Mouse (Mus musculus): Measurements from ENCODE around the gene Slain1. TPM values are rescaled to one million over a fixed set of nuclear protein-coding genes. Genes with fewer than 3 reads are reported as not detected.
A peak's percentile ranks its signal among the peaks of the same experiment; 100 is the strongest.

Gene Slain1
- 3.6 and 4.5 TPM in 2 replicates for polyA plus RNA-seq (2016; fragmentation: Nextera tagmentation; extraction: Ambion mirVana)

GRCm38 (mm10) chr14:103649896-103650334 lies at the start of gene Slain1:
Slain1 (plus strand) TSS chr14:103650228.
- Histone ChIP-seq H3K27me3 (peaks cover 25% of the 10 kb centered on the region), H3K9ac (peak within 1 kb of the TSS; percentile 68), H3K4me1 (peaks cover 3% of the 10 kb centered on the region; the same call in 1 of the 2 replicates), H3K4me2 (replicated peaks) (peak within 1 kb of the TSS; percentile 100), H3K36me3 (no peaks in the 10 kb centered on the region), H3K4me3 (peak within 1 kb of the TSS; percentile 75), H3K9me3 (no peaks in the 10 kb centered on the region), H3K27ac (peak within 1 kb of the TSS; percentile 75)
- ATAC-seq (ENCODE audit: insufficient number of reproducible peaks, insufficient read depth, low FRiP score, low TSS enrichment): peak; percentile 97
- under 1% methylated on average over 32 of the region's 32 CpGs for WGBS

- Histone ChIP-seq H3K27me3 (no peaks in the 10 kb centered on the region), H3K27ac (no peak overlapping the region), H3K9ac (no peak overlapping the region), H3K4me3 (no peak overlapping the region), H3K4me2 (replicated peaks) (no peak overlapping the region), H3K9me3 (no peaks in the 10 kb centered on the region), H3K36me3 (no peaks in the 10 kb centered on the region), H3K4me1 (no peaks in the 10 kb centered on the region)
- WGBS: 81% methylated on average over 8 of the region's 8 CpGs
- no peak for ATAC-seq (ENCODE audit: insufficient number of reproducible peaks, insufficient read depth, low FRiP score, low TSS enrichment)
Observed at GRCm38 (mm10) chr14:103608063-103608462, 42.0 kb upstream of the Slain1 start.

GRCm38 (mm10) chr14:103613573-103614271 lies 36.3 kb upstream of the Slain1 start:
- Histone ChIP-seq H3K4me1 (no peaks in the 10 kb centered on the region), H3K27ac (no peak overlapping the region), H3K4me3 (no peak overlapping the region), H3K9me3 (no peaks in the 10 kb centered on the region), H3K4me2 (replicated peaks) (no peak overlapping the region), H3K27me3 (no peaks in the 10 kb centered on the region), H3K9ac (no peak overlapping the region), H3K36me3 (no peaks in the 10 kb centered on the region)
- WGBS: 81% methylated on average over 6 of the region's 6 CpGs
- ATAC-seq (ENCODE audit: insufficient number of reproducible peaks, insufficient read depth, low FRiP score, low TSS enrichment): no peak

- H3K4me1 ChIP-seq: no peaks in the 10 kb centered on the region
- H3K27ac ChIP-seq: no peak overlapping the region
- ATAC-seq (ENCODE audit: insufficient number of reproducible peaks, insufficient read depth, low FRiP score, low TSS enrichment): no peak
- no peaks in the 10 kb centered on the region for H3K27me3 ChIP-seq
- no peaks in the 10 kb centered on the region for H3K9me3 ChIP-seq
- H3K9ac ChIP-seq: no peak overlapping the region
- no peaks in the 10 kb centered on the region for H3K36me3 ChIP-seq
- WGBS: 87% methylated on average over 4 of the region's 4 CpGs
- no peak overlapping the region for H3K4me2 ChIP-seq (replicated peaks)
- H3K4me3 ChIP-seq: no peak overlapping the region
Observed at GRCm38 (mm10) chr14:103614272-103614587, 35.8 kb upstream of the Slain1 start.

DNA sequence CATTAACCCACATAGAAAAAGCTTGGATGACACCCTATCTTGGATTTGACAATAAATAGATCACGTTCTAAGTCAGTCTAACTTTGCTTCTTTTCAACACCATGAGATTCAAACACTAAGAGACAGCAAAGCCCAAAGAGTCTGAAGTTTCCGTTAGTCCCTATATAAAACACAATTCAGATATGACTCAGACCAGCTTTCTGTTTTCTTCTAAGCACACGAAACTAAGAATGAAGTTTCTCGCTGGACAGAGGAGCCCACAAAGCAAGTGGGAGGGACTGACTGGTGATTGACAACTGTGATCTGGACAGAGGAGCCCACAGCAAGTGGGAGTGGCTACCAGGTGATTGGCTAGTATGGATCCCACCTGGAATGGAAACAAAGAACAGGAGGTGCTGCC lies 30.3 kb upstream of the Slain1 start:
- no peak overlapping the region for H3K4me2 ChIP-seq (replicated peaks)

GRCm38 (mm10) chr14:103621207-103621606 lies 28.8 kb upstream of the Slain1 start:
- Histone ChIP-seq H3K27ac (no peak overlapping the region), H3K4me1 (no peaks in the 10 kb centered on the region), H3K9ac (no peak overlapping the region), H3K4me2 (replicated peaks) (no peak overlapping the region), H3K4me3 (no peak overlapping the region), H3K36me3 (no peaks in the 10 kb centered on the region), H3K27me3 (no peaks in the 10 kb centered on the region), H3K9me3 (no peaks in the 10 kb centered on the region)
- no peak for ATAC-seq (ENCODE audit: insufficient number of reproducible peaks, insufficient read depth, low FRiP score, low TSS enrichment)
- 92% methylated on average over 2 of the region's 2 CpGs for WGBS

More for the DNA sequence above, 30.3 kb upstream of the Slain1 start:
- no peak overlapping the region for H3K27ac ChIP-seq
- no peaks in the 10 kb centered on the region for H3K9me3 ChIP-seq
- no peaks in the 10 kb centered on the region for H3K36me3 ChIP-seq
- no peak overlapping the region for H3K9ac ChIP-seq
- no peak for ATAC-seq (ENCODE audit: insufficient number of reproducible peaks, insufficient read depth, low FRiP score, low TSS enrichment)
- no peaks in the 10 kb centered on the region for H3K27me3 ChIP-seq
- H3K4me1 ChIP-seq: no peaks in the 10 kb centered on the region
- WGBS: 87% methylated on average over 4 of the region's 4 CpGs
- H3K4me3 ChIP-seq: no peak overlapping the region

DNA sequence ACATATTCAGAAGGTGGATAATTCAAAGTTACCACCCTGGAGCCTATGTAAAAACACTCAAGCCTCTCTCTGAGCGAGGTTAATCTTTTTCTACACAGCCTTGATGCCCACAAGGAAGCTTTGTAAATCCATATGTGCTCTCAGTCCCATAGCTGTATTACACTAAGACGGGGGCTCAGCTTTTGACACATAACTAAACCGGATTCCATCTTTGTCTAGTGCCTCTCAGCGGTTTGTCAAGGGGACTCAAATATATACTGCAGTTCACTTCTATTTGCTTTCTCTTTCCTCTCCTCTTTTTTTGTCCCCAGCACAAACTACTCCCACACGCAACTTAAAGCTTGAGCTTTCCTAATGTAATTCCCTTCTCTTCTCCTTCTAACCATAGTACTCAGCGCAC lies 23.9 kb upstream of the Slain1 start:
- H3K36me3 ChIP-seq: no peaks in the 10 kb centered on the region
- H3K27me3 ChIP-seq: no peaks in the 10 kb centered on the region
- no peaks in the 10 kb centered on the region for H3K4me1 ChIP-seq
- H3K9ac ChIP-seq: no peak overlapping the region
- no peak overlapping the region for H3K4me3 ChIP-seq
- no peak overlapping the region for H3K4me2 ChIP-seq (replicated peaks)
- 88% methylated on average over 6 of the region's 6 CpGs for WGBS
- no peak overlapping the region for H3K27ac ChIP-seq
- no peak for ATAC-seq (ENCODE audit: insufficient number of reproducible peaks, insufficient read depth, low FRiP score, low TSS enrichment)
- no peaks in the 10 kb centered on the region for H3K9me3 ChIP-seq

DNA sequence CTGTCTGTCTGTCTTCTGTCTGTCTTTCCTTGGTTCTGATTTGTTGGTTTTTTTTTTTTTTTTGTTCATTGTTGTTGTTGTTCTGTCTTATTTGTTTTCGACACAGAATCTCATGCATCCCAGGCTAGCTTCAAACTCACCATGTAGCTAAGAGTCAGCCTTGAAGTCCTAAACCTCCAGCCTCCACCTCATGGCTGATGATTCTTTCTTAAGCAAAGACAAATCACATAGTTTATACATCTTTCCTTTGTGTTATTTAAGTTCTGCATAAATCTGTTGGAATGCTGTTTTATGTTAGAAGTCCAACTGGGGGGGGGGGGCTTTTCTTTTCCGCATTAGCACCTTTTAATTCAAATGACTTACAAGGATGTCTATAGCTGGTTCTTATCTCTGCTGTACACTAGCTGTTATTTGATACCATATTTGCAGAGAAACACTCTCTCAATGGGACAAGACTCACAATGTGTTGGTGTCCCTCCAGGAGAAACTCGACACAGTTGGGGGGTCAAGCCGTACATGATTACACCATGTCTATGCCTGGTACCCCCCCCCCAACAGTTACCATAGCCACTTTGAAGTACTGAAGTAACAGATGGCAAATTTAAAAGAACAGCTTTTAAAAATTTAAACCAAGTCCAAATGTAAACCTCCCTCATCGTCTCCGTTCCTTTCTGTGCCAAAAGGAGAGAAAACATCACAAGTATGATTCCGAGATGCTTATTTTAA lies 20.2 kb upstream of the Slain1 start:
- H3K4me2 ChIP-seq (replicated peaks): no peak overlapping the region
- no peaks in the 10 kb centered on the region for H3K27me3 ChIP-seq
- no peaks in the 10 kb centered on the region for H3K36me3 ChIP-seq
- no peak overlapping the region for H3K4me3 ChIP-seq
- no peak overlapping the region for H3K27ac ChIP-seq
- no peaks in the 10 kb centered on the region for H3K4me1 ChIP-seq
- 75% methylated on average over 7 of the region's 7 CpGs for WGBS
- H3K9ac ChIP-seq: no peak overlapping the region
- ATAC-seq (ENCODE audit: insufficient number of reproducible peaks, insufficient read depth, low FRiP score, low TSS enrichment): no peak
- H3K9me3 ChIP-seq: 0 out of 2 replicates have a peak, but pooled peaks cover 2% of the 10 kb centered on the region

DNA sequence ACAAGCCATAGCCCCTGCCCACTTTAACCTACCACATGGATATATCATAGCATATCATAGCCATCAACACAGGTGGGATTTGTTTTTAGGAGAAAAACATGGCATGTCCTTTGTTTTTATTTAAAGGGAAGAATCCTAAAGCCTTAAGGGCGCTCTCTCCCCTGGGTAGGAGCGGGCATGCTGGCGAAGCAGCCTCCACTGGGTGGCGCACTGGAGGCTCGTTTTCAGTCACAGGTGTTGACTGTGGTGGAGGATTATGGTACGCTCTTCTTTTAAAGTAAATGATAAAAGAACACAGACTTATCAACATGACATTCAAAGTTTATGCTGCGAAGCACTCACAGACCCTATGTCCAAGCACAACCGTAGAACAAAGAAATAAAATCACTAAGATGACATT lies 19.5 kb upstream of the Slain1 start:
- H3K9ac ChIP-seq: no peak overlapping the region
- no peak overlapping the region for H3K4me3 ChIP-seq
- WGBS: 85% methylated on average over 8 of the region's 8 CpGs
- ATAC-seq (ENCODE audit: insufficient number of reproducible peaks, insufficient read depth, low FRiP score, low TSS enrichment): no peak
- no peaks in the 10 kb centered on the region for H3K36me3 ChIP-seq
- no peak overlapping the region for H3K27ac ChIP-seq
- H3K4me1 ChIP-seq: no peaks in the 10 kb centered on the region
- no peak overlapping the region for H3K4me2 ChIP-seq (replicated peaks)
- no peaks in the 10 kb centered on the region for H3K27me3 ChIP-seq
- H3K9me3 ChIP-seq: 0 out of 2 replicates have a peak, but pooled peaks cover 2% of the 10 kb centered on the region

DNA sequence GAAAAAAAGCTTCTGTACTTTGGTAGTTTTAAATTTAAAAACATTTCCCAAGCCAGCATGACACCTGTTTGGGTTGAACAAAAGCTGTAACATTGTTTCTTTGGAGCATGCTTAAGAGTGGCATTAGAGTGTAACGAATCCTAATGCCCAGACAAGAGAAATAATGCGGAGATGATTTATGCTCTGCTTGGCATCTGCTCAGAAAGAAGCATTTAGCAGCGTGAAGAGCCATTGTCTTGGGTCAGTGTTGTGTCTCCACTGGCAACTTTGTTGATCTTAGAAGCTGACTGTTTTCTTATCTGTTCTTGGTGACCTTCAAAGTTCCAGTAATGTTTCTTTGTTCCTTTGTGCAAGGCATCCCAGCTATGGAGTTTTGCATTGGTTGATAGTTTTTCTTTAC lies 6.1 kb upstream of the Slain1 start:
- 77% methylated on average over 3 of the region's 3 CpGs for WGBS
- H3K4me3 ChIP-seq: no peak overlapping the region
- no peaks in the 10 kb centered on the region for H3K36me3 ChIP-seq
- H3K27ac ChIP-seq: no peak overlapping the region
- no peaks in the 10 kb centered on the region for H3K27me3 ChIP-seq
- H3K9me3 ChIP-seq: no peaks in the 10 kb centered on the region
- no peak overlapping the region for H3K4me2 ChIP-seq (replicated peaks)
- no peak for ATAC-seq (ENCODE audit: insufficient number of reproducible peaks, insufficient read depth, low FRiP score, low TSS enrichment)
- H3K4me1 ChIP-seq: no peaks in the 10 kb centered on the region
- no peak overlapping the region for H3K9ac ChIP-seq

GRCm38 (mm10) chr14:103647981-103648380 lies 2.0 kb upstream of the Slain1 start:
- no peaks in the 10 kb centered on the region for H3K36me3 ChIP-seq
- no peak overlapping the region for H3K9ac ChIP-seq
- H3K27me3 ChIP-seq: peaks cover 25% of the 10 kb centered on the region
- no peak overlapping the region for H3K4me2 ChIP-seq (replicated peaks)
- H3K27ac ChIP-seq: no peak overlapping the region
- no peak for ATAC-seq (ENCODE audit: insufficient number of reproducible peaks, insufficient read depth, low FRiP score, low TSS enrichment)
- no peaks in the 10 kb centered on the region for H3K9me3 ChIP-seq
- H3K4me1 ChIP-seq: peaks cover 3% of the 10 kb centered on the region; the same call in 1 of the 2 replicates
- 73% methylated on average over 2 of the region's 2 CpGs for WGBS
- no peak overlapping the region for H3K4me3 ChIP-seq

DNA sequence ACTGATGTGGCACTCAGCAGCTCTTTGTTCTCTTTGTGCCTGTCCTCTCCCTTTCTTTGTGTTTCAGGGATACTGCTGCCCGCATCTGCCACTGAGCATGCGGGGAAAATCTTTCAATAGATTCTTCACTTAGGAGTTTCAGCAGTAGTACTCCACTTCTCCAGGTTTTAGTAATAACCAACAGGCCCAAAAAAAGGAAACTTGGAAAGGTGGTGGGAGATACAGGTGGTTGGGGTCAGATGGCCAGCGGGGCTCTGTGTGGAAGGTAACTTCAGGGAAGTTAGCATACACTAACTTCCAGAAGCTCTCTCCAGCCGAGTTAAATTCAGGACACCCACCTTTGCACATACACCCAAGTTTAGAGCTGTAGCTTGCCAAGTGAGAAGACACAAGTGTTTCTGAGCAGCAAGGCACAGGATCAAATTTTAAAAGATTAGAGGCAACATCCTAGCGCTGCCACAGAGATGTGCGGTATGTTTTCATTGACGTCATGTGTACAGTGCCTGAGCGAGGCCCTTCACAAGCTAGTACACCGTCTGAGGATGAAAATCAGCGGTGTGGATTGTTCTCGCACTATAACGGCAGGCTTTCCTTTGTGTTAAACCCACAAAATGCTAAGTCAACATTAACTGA lies 1.3 kb upstream of the Slain1 start:
- Histone ChIP-seq H3K9ac (no peak overlapping the region), H3K4me2 (replicated peaks) (no peak overlapping the region; the same call in 1 of the 2 replicates), H3K4me3 (no peak overlapping the region), H3K4me1 (peaks cover 3% of the 10 kb centered on the region; the same call in 1 of the 2 replicates), H3K9me3 (no peaks in the 10 kb centered on the region), H3K27me3 (peaks cover 25% of the 10 kb centered on the region), H3K36me3 (no peaks in the 10 kb centered on the region), H3K27ac (no peak overlapping the region)
- ATAC-seq (ENCODE audit: insufficient number of reproducible peaks, insufficient read depth, low FRiP score, low TSS enrichment): no peak
- 41% methylated on average over 12 of the region's 12 CpGs for WGBS
